Mouse (Mus musculus) brain, embryonic 14.5 days (tissue): Measurements from ENCODE around the gene Tank. TPM values are rescaled to one million over a fixed set of nuclear protein-coding genes. Genes with fewer than 3 reads are reported as not detected.

Experiments used
- DNase-seq: peaks from one replicate; pipeline ENCODE4 v3.0.0-alpha.2; 2011; ENCODE audit warnings: low read depth
- CTCF ChIP-seq: fragments of 200-500 bp; IDR thresholded peaks from 2 replicates; pipeline ENCODE4 v1.5.1; 2012; ENCODE audit warnings: inconsistent platforms, mild to moderate bottlenecking, moderate library complexity, borderline replicate concordance; ENCODE audit not compliant: insufficient read depth, insufficient read length; ENCODE audit errors: extremely low read depth
- POLR2A ChIP-seq: fragments of 200-500 bp; IDR thresholded peaks from 2 replicates; pipeline ENCODE4 v1.6.1; 2012; ENCODE audit warnings: mild to moderate bottlenecking, inconsistent platforms, borderline replicate concordance; ENCODE audit not compliant: poor library complexity, insufficient read depth, insufficient read length, severe bottlenecking; ENCODE audit errors: extremely low read depth
- polyA plus RNA-seq: library from polyadenylated mRNA; depleted of rRNA; stranded (reverse); fragments of >200 nt; gene quantifications from 2 replicates; pipeline ENCODE4 v1.2.3, GENCODE M21; 2012; rRNA removed

The Tank gene
- polyA plus RNA-seq: 20.5 and 22.0 TPM in 2 replicates

DNA sequence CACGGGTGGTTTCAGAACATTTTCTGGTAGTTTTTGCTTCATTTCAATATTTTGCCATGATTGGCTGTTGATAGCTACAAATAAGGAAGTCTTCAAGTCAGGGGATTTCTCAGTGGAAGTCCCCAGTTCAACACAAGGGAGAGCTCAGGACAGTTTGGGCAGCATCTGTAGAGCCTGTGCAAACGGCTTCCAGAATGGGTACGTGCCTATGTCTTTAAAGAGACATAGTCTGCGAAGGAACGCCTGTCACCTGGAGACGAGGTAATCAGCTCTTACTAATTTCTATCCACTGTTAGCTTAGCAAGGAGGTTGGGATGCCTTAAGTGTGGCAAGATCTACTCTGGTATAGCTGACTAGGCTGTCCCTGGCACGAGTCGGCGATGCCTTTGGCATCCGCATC, at the start of gene Tank:
Gene Tank (plus strand): TSS at position 153 of the 400 bp plus-strand sequence.
- TF ChIP-seq POLR2A: no peak
- TF ChIP-seq CTCF: no peak

DNA sequence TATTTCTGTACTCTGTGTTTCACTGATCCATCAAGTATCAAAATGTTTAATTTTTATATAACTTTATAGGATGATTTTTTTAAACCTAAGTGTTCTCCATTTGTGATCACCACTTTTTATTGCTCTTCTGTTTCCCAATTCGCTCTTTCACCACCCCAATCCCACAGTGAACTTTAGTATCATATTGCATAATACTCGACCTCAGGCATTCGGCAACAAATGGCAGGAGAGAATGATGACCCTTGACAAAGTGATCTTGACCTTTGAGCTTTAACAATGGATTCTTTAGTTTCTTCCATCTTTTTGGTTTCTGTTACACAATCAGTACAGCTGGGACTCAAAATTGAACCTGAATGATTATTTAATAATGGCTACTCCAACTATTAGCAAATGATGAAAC, 46.1 kb upstream of the Tank start:
- no peak for TF ChIP-seq CTCF
- no peak for TF ChIP-seq POLR2A
- DNase-seq: no peak

More for the DNA sequence above, at the start of gene Tank:
- no peak for DNase-seq

DNA sequence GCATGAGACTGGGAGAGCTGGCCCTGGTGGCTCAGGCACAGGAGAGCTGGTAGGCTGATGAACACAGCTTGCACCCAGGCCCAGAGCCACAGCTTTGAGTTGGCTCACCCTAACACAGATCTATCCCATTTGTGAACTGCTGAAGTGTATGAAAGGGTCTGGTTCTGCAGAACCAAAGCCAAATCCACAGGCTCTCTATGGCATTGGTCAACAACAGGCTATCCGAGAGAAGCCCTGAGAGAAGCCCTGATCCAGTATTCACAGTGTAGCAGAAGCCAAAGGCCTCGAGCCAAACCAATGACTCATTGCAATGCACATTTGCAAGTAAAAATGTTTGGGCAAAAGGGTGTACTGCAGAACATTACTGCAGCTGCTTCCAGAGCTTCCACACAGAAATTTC, 45.3 kb upstream of the Tank start:
- peak; percentile 56 for DNase-seq
- TF ChIP-seq POLR2A (no peak), CTCF (no peak)

DNA sequence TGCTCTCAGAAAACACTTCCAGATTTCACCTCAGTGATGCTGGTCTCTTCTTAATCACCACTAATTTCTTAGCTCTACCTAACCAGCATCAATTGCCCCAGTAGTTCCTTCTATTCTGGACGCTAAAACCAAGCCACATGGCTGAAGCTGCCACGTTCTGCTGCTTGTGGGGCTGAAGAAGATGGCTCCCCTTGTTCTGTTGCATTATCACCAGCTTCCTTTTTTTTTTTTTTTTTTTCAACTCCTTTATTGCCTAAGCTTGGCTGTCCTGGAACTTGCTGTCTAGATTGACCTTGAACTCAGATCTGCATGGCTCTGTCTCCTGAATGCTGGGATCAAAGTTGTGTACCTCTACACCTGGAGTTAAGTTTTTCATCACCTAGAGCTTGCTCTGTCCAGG, 41.5 kb upstream of the Tank start:
- no peak for DNase-seq
- TF ChIP-seq CTCF: no peak
- TF ChIP-seq POLR2A: no peak

DNA sequence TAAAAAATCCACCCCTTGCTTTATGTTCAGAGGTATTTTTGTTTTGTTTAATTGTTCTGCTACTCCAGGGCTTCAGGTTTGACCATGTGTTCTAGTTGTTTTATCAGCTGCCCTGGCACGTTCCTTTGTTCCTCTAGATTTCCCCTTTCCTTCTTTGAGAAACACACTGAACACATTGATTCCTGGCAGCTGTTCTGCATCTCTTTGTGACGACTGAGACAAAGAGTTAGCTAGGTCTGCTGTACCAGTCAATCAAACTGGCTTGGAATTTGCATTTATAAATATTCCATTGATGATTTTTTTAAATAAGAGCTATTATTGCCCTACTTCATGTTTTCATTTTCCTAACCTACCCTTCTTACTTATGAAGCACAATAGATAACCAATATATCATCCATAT, 39.0 kb upstream of the Tank start:
- peak; percentile 76 for DNase-seq

DNA sequence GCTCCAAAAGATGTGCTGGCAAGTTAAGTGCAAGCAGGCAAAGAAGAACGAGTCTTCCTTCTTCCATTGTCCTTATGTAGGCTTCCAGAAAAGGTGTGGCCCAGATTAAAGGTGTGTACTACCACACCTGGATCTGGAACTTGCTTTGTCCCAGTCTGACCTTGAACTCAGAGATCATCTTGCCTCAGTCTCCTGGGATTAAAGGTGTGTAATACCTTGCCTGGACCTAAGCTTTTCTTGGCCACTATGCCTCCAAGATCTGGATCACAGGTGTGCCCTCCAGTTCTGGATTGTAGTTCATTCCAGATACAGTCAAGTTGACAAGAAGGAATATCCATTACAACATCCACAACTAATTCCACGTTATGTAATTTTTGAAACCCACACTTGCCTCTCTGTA, 36.0 kb upstream of the Tank start:
- no peak for TF ChIP-seq POLR2A
- TF ChIP-seq CTCF: no peak

More for the DNA sequence above, 39.0 kb upstream of the Tank start:
- TF ChIP-seq POLR2A: no peak
- TF ChIP-seq CTCF: no peak

DNA sequence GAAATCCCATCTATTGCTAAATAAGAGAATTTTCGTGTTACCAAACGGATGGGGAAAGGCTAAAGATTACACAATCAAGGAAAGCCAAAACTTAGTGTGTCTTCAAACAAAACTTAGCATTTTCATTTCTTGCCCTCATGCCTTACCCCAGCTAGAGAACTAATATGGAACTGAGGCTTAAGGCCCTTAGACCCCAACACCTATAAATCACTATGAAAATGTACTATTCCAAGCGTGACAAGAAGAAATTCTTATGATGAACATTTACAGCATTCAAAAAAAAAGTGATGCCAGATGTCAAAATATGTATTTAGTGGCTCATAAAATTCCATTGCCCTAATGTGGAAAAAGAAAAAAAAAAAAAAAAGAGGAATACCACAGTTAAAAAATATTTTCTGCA, 32.7 kb upstream of the Tank start:
- DNase-seq: no peak
- TF ChIP-seq CTCF: no peak
- no peak for TF ChIP-seq POLR2A

More for the DNA sequence above, 36.0 kb upstream of the Tank start:
- DNase-seq: no peak

DNA sequence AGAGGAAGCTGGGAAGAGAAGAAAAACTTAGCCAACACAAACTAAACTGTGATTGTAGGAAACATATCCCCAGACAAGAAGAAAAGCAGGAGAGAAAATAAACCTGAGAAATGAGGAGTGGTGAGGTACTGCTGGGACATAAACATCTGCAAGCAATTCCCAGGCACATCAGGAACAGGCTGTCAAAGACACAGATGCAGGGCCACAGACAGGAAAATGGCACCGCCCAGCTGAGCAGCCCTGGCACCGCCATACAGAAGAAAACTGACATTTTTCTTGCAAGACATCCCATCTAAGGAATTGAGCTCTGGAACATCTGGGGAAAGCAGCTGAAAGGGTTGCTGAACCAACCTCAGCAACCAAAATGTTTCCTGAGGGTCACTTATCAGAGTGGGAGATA, 30.4 kb upstream of the Tank start:
- no peak for TF ChIP-seq CTCF
- TF ChIP-seq POLR2A: no peak
- DNase-seq: no peak

DNA sequence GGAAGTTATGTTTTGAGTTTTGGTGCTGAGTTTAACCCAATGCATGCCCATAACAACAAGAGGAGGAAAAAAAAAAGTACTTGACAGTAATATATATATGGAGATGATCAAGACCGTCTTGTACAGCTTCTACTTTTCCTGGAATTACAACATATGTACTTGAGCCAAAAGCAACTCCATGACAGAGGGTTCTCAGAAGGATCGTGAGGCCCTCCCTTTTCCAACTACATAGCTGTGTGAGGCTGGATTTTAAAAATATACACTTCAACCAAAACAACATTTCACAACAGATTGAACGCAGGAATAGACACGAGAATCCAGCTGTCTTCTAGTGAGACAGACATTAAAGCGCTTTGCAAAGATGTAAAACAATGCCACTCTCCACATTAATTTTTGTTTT, 26.7 kb upstream of the Tank start:
- DNase-seq: no peak
- no peak for TF ChIP-seq CTCF
- TF ChIP-seq POLR2A: no peak

DNA sequence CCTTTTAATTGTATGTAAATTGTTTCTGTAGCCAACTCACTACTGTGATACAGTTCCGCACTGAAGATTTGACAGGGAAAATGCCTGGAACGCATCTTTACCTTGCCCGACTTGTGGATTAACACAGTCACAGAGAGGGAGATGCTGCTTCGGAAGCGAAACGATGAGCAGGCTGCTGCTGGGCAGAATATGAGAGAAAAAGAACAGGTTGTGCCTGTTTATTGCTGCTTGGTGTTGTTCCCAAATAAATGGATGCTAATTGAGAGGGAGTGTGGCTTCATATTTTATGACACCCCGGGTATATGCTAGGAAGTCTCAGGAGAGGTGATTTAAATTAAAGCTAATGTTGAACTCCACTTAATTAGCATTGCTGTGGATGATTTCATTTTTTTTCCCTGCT, 23.0 kb upstream of the Tank start:
- DNase-seq: peak; percentile 50
- TF ChIP-seq POLR2A (no peak), CTCF (no peak)

DNA sequence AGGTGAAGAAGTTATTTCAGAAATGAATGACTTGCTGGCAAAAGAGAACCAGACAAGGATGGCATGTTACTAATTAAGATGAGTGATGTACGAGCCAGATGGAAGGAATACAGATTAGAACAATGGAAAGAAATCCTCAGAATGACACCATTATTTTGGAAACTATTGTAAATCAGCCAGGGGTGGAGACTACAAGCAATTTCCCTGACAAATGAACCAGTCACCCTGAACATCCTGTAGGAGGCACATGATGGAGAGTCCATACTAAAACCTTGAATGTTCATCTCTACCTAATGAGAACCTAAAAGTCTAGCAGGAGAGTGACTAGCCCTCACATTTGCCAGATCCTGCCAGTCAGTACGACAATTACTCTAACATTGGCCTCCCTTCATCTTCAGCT, 22.6 kb upstream of the Tank start:
- TF ChIP-seq CTCF (no peak), POLR2A (no peak)
- DNase-seq: peak; percentile 36

DNA sequence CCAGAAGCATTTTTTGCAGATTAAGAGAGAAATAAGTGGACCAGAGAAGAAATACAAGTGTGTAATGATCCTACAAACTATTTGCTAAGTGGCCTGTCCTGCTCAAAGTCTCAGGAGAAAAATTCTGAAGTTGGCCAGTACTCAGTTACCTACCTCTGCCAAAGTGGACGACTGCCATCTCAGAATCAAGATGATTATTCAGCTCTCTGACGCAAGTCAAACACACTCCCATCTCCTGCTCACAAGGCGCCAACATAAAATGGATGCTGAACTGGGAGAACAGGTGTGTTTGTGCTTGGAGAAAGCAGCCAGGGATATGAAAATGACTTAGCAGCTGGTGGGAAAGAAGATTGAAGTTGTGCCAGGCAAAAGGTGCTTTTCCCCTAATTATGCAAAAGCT, 21.7 kb upstream of the Tank start:
- no peak for TF ChIP-seq POLR2A
- peak; percentile 55 for DNase-seq

DNA sequence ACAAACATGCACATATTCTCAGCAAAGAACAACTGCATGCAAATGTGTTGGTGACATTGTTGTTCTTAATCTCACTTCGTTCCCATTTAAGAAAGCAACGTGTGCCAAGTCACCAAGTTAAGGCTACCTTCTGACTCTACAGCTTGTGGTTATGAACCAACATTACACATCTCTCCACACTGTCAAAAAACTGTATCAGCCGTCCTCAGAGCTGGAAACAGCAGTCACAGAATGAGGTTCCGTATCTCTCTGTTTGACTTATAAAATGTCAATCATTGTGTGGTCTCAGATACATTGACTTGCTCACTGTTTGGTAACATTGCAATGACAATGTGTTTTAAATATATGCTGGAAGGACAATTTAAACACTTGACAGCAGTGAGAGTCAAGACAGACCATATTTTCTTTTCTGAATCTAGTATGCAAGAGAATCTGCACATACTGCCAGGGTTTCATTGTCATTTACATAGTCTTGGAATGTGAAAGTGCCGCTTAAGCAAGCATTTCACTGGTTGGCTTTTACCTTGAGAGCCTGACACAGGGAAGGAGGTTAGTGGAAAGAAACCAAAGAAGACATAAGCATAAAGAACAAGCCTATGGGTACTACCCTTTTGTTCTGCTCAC, 20.4 kb upstream of the Tank start:
- DNase-seq: no peak
- TF ChIP-seq CTCF (no peak), POLR2A (no peak)

DNA sequence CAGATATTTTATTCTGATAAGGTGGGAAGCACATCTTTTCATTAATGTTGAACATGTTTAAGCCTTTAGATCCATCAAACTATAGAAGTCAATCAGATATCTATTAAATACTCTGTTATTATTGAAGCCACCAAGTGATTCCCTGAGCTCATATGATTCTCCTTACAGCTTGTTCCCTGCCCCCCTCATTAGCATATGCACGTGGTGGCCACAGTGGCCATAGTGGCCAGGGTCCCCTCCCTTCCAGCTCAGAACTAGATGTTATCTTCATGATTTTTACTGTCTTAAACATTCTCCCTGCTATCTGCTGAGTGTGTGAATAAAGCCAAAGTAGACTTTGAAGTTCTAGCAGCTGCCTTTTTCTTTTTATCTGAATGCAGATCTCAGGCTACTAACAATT, 17.3 kb upstream of the Tank start:
- DNase-seq: no peak
- TF ChIP-seq CTCF (no peak), POLR2A (no peak)
